ENCODE assay signal across 8 mouse cellular contexts in genomic region chr5:137885894-137886293, GRCm38 (mm10). TPM values are rescaled to one million over a fixed set of nuclear protein-coding genes. Genes with fewer than 3 reads are reported as not detected.
A peak's percentile ranks its signal among the peaks of the same experiment; 100 is the strongest.
DNase-seq lines count a peak whose midpoint lies in the region; ATAC-seq lines count a peak whose summit lies in the region.

No protein-coding gene starts in this region.

- peak; percentile 44 for DNase-seq in CD4-positive, CD25-positive, alpha-beta regulatory T cell, adult 2 months (ENCODE audit: low read depth, low spot score)
- DNase-seq in ovary, postnatal 36 days (ENCODE audit: low spot score): peak; percentile 30
- no peak for DNase-seq in ovary, postnatal 10 days (ENCODE audit: low spot score)
- peak; percentile 13 for DNase-seq in cerebellum, adult 9-10 months
- peak; percentile 7 to 56 for DNase-seq in left cerebral cortex, adult 9 months (ENCODE audit: low spot score in 2 of 2)
- DNase-seq in natural killer cell, adult 2 months (ENCODE audit: low spot score in 2 of 2): peak; percentile 16 to 20

- no peak for ATAC-seq in CD4-positive, CD25-positive, alpha-beta regulatory T cell, adult 4 months
- peak; percentile 46 to 63; a peak in 2 of 4 replicates for ATAC-seq in hematopoietic stem cell, adult 5-6 weeks (replicated peaks in 1 of 2; ENCODE audit: insufficient read depth in 1 of 2, low FRiP score in 2 of 2, low TSS enrichment in 1 of 2, low read depth in 1 of 2, poor library complexity in 2 of 2, severe bottlenecking in 2 of 2)

RNA-seq across cellular contexts. Expression of gene Pilrb2, which starts 14.3 kb away (rescaled TPM):
- polyA plus RNA-seq in CD4-positive, CD25-positive, alpha-beta regulatory T cell, adult 4 months (2017; shearing (Covaris generic)): 1 to 10 TPM in 1 of 2 experiments, not detected in 1; 1.9 TPM
- total RNA-seq in hematopoietic stem cell, adult 5-6 weeks (2017): 3.7 and 17.8 TPM in 2 replicates

RNA-seq across cellular contexts. Expression of gene Pilrb1, which starts 28.0 kb away (rescaled TPM):
- polyA plus RNA-seq in CD4-positive, CD25-positive, alpha-beta regulatory T cell, adult 4 months (2017; shearing (Covaris generic)): under 1 TPM in 1 of 2 experiments, not detected in 1; 0.58 TPM
- total RNA-seq in hematopoietic stem cell, adult 5-6 weeks (2017): 6.0 and 12.3 TPM in 2 replicates

RNA-seq across cellular contexts. Expression of gene Cyp3a13, which starts 35.5 kb away (rescaled TPM):
- not detected for polyA plus RNA-seq in CD4-positive, CD25-positive, alpha-beta regulatory T cell, adult 4 months (2017; shearing (Covaris generic))
- not detected in 2 replicates for total RNA-seq in hematopoietic stem cell, adult 5-6 weeks (2017)

RNA-seq across cellular contexts. Expression of gene Pilra, which starts 49.8 kb away (rescaled TPM):
- polyA plus RNA-seq in CD4-positive, CD25-positive, alpha-beta regulatory T cell, adult 4 months (2017; shearing (Covaris generic)): under 1 TPM in 1 of 2 experiments, not detected in 1; 0.51 TPM
- 17.7 and 22.2 TPM in 2 replicates for total RNA-seq in hematopoietic stem cell, adult 5-6 weeks (2017)
